Mouse (Mus musculus): ENCODE results near the gene H2-M10.6.
A peak's percentile ranks its signal among the peaks of the same experiment; 100 is the strongest.
"Not testable (repeated sequence)": the region's sequence is repeated elsewhere in the genome, so short reads cannot be mapped to it uniquely, and the experiment has no call there.

Gene H2-M10.6

DNA sequence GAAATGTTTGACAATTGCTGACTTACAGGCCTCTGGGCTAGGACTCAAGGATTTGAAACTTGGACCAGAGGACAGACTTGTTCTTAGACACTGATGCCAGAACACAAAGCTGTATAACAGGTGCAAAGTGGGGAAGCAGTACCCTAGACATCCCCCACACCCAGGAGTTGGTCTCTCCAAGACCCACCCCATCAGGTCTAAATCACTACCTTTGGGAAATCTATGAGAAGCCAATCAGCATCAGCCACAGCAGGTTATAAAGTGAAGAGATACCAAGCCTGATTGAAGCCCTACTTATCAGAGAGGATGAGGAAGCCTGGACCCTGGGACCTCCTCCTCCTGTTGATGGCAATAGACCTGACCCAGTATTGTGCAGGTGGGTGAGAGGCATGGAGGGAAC is at the start of gene H2-M10.6:
Gene H2-M10.6, plus strand, starts transcription at position 301 of the 400 bp plus-strand sequence.
- DNase-seq = no peak

DNA sequence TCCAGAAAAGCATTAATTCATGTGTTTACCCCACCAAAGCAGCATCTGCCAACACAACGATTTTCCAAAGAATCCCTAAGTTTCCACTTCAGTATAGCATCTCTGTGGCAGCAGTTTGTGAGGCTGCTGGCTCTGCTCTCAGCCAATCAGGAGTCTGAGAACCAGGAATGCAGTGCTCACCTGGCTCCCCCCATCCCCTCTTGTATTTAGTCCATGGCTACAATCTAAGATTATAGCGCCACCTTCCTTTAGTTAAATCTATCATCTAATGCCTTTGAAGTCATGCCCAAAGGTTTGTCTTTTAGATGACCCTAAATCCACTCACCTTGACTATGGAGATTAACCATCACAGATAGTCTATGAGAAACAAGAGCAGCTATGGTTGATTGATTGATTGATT is 48.2 kb upstream of the H2-M10.6 start:
- no peak for DNase-seq

DNA sequence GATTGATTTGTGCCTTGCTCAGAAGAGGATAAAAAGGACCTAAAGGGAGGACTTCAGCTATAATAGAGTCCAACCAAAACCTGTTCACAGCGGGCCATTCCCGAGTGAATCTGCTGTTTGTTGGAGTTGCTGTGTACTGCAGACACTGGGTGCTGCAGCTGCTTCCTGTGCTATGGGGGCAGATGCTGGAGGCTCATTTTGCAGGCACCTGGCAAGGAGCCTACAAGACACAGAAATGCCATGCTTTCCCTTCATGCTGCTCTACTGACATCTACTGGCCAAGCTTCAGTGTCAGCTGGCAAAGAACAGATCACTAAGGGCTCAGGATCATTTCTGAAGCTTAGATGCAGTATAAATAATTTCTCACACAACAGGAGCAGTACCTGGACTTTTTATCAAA is 47.7 kb upstream of the H2-M10.6 start:
- DNase-seq = peak; percentile 20 to 35

DNA sequence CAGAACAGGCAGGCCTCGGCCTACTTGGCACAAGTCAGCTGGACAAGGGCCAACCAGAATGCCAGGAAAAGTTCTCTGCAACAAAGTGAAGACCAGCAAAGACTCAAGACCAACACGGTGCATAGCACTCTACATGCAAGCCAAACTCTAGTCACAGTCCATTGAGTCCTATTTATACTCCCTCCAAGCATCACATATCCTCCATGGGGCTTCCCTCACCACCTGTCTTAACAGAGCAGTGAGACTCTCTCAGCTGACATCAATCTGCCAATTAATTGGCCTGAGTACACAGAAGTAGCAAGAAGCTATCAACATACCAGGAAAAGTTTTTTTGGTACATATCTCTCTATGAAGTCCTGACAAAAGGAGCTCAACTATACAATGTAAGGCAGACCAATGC is 46.6 kb upstream of the H2-M10.6 start:
- DNase-seq = not testable (repeated sequence)

DNA sequence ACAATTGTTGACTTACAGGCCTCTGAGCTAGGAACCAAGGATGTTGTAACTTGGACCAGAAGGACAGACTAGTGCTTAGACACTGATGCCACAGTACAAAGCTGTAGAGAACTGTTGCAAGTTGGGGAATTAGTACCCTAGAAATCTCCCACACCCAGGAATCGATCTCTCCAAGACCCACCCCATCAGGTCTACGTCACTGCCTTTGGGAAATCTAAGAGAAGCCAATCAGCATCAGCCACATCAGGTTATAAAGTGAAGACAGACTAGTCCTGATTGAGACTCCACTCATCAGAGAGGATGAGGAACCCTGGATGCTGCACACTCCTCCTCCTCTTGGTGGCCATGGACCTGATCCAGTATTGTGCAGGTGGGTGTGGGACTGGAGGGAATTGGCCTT is 39.4 kb upstream of the H2-M10.6 start, which contains the start of gene H2-M10.5:
Gene H2-M10.5, plus strand, starts transcription at position 301 of the 400 bp plus-strand sequence.
- not testable (repeated sequence) for DNase-seq

DNA sequence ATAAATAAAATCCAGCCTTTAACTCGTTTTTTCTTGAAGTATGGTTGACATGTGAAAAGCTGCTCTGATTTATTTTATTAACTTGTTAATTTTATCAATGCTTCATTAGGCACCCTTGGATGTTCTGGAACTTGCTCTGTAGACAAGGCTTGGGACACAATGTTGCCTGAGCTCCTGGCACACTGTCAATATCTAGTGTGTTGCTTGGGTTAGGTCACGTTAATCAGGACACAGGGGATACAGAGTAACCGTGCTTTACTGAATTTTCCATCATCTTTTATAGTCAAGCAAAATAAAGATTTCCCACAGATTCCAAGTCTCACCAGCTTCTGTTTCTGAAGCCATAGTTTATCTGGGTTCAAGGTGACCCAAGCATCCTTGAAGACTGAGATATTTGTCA is 30.4 kb upstream of the H2-M10.6 start:
- DNase-seq = no peak

DNA sequence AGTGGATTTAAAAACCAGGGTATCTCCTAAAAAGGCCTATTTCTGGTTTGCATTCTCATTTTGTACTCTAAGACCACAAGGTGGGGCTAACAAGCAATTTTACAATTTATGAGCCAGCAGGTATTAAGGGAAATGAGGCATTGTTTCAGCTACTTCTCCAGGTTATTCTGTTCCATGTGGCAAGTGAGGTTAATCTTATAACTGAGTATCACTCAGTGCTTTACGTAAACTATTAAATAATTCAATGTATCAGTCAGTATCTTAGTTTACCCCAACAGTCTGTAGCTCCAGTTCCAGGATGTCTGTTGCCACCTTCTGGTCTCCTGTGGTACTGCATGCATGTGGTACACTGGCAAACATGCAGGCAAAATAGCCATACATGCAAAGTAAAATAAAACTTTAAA is 25.5 kb upstream of the H2-M10.6 start:
- DNase-seq = peak; percentile 40 to 50

DNA sequence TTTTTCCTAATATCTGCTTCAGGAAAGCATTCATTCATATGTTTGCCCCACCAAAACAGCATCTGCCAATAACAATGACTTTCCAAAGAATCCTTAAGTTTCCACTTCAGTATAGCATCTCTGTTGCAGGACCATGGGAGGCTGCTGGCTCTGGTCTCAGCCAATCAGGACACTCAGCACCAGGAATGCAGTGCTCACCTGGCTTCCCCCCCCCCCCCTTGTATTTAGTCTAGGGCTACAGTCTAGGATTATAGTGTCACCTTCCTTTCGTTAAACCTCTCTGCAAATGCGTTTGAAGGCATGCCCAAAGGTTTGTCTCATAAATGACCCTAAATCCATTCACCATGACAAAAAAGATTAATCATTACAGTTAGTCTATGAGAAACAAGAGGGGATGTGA is 23.6 kb upstream of the H2-M10.6 start:
- DNase-seq = no peak

DNA sequence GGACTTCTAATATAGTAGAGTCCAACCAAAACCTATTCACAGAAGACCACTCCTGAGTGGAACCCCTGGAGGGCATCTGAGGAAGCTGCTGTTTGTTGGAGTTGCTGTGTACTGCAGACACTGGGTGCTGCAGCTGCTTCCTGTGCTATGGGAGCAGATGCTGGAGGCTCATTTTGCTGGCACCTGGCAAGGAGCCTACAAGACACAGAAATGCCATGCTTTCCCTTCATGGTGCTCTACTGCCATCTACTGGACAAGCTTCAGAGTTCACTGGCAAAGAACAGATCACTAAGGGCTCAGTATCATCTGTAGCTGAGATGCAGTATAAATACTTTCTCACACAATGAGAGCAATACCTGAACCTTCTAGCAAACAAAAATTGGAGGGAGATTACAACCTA is 23.2 kb upstream of the H2-M10.6 start:
- DNase-seq = peak; percentile 66 to 78

DNA sequence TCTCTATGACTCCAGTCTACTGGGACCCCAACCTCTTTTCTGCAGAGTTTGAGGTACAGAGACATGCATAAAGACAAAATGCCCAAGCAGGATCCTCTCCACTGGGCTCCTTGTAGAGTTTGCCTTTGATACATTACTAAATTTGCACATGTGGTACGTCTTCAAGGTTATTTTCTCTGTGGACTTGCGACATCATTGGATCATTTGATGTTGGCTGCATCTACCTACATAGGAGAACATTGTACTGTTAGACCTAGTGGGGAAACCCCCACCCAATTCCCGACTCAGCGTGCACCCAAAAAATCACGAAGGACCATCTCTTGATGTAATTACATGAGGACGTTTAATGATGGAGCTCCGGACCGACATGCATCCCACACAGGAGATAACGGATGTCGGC is 12.5 kb upstream of the H2-M10.6 start:
- no peak for DNase-seq

DNA sequence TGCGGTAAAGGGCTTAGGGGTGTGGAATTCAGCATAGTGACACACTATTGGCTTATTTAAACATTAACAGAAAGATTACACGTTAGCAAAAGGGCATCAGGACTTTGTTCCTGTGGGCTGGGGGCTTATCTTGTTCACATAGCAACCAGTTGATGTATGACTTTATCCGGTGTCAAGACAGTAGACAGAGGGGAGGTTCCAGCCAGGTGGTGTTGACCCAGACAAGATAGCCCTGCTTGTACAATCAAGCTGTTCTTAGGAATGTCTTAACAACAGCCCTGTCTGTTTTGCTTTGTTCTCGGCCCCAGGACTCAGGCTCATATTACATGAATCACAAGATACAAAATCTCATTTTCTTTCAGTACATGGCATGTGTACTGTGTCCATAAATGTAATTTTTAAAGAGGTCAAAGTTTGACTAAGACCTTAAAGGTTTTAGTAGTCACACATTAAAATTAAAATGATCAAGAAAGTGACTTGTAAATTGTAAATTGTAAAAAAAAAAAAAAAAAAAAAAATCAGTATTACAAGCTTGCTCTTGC is 12.0 kb upstream of the H2-M10.6 start:
- not testable (repeated sequence) for DNase-seq

DNA sequence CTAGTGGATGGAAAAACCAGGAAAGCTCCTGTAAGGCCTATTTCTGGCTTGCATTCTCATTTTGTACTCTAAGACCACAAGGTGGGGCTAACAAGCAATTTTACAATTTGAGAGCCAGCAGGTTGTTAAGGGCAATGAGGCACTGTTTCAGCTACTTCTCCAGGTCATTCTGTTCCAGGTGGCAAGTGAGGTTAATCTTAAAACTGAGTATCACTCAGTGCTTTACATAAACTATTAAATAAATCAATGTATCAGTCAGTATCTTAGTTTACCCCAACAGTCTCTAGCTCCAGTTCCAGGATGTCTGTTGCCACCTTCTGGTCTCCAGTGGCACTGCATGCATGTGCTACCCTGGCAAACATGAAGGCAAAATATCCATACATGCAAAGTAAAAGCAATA is 12.0 kb downstream of the H2-M10.6 start:
- peak; percentile 78 to 79 for DNase-seq

DNA sequence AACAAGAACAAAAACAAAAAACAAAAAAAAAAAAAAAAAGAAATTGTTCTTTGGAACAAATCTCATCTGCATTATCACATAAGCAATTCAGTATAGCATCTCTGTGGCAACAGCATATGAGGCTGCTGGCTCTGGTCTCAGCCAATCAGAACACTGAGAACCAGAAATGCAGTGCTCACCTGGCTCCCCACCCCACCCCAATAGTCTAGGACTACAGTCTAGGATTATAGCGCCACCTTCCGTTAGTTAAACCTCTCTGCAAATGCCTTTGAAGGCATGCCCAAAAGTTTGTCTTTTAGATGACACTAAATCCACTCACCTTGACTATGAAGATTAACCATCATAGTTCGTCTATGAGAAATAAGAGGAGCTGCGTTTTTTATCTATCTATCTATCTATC is 13.6 kb downstream of the H2-M10.6 start:
- DNase-seq = peak in 1 of 2 experiments; percentile 24

DNA sequence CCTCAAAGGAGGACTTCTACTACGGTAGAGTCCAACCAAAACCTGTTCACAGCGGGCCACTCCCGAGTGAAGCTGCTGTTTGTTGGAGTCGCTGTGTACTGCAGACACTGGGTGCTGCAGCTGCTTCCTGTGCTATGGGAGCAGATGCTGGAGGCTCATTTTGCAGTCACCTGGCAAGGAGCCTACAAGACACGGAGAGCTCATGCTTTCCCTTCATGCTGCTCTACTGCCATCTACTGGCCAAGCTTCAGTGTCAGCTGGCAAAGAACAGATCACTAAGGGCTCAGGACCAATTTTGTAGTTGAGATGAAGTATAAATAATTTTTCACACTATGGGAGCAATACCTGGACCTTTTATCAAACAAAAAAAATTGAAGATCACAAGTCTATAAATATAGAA is 14.0 kb downstream of the H2-M10.6 start:
- peak; percentile 86 to 92 for DNase-seq

DNA sequence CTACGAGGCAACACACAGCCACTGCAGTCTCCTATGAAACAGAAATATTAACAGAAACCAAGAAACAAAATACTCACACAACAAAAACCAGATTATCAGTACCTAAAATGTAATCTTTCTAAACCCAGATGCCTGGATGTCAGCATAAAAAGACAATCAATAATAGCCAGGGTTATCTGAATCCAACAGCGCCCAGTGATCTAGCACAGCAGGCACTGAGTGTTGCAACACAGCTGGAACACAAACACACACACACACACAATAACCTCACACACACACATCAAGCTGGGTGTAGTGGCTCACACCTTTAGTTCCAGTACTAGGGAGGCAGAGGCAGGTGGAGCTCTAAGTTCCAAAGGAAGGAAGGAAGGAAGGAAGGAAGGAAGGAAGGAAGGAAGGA is 16.5 kb downstream of the H2-M10.6 start:
- no peak for DNase-seq

DNA sequence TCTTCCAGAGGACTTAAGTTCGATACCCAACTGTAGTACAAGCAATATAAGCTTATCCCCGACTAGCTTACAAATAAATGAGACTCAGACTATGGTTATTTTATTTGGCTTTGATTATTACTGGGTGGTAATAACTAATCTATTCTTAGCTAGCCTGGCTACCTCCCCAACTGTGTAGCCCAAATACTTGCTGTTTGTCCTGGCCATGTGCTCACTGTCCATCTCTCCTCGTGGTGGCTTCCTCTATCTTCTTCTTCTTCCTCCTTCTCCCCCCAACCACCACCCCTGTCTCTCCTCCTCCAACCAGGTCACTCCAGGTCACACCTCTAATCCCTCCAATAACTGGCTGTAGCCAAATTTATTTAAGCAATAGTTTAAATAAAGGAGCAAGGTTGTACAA is 18.5 kb downstream of the H2-M10.6 start:
- DNase-seq = no peak

DNA sequence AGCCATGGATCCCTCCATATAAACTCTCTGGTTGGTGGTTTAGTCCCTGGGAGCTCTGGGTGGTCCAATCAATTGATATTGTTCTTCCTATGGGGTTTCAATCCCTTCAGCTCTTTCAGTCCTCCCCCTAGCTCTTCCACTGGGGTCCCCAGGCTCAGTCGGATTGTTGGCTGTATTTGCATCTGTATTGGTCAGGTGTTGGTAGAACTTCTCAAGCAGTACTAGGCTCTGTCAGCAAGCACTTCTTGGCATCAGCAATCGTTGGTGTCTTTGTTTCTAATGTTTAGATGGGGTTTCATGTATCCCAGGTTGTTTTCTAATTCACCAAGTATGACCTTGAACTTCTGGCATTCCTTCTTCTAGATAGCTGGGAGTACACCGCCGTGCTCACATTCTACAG is 20.7 kb downstream of the H2-M10.6 start:
- no peak for DNase-seq

DNA sequence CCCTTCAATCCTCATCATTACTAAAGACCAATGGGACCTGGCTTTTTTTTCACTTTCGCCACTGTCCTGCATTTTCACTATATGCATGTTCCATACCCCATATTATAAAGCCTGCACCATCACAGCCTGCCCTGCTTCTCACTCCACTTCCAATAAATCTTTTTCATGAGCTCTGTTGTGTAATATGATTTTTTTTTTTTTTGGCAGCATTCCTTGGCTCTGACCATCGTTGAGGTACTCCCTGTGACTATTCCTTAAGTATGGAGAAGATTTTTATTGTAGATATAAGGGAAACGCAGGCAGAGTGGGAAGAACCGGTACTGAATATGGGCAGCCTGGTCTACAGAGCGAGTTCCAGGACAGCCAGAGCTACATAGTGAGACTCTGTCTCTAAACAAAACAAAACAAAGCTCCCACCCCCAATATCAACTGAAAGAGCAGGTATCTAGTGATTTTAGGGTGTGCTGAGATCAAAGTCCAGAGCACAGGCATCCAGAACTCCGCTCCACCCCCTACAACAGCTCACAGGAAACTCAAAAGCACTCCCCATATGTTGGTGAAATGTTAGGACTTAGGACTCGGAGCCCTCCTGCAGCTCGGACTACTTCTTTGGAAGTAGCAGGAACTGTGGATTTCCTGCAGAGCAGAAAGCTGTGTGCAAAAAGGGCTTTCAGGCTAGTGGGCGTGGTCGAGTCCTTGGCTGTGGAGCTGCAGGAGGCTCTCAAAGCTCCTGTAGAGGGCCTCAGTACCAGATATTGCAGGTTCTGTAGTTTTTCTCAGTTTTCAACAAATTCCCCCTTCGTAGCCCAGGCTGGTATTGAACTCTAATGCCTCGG is 23.8 kb downstream of the H2-M10.6 start:
- peak; percentile 73 to 83 for DNase-seq

DNA sequence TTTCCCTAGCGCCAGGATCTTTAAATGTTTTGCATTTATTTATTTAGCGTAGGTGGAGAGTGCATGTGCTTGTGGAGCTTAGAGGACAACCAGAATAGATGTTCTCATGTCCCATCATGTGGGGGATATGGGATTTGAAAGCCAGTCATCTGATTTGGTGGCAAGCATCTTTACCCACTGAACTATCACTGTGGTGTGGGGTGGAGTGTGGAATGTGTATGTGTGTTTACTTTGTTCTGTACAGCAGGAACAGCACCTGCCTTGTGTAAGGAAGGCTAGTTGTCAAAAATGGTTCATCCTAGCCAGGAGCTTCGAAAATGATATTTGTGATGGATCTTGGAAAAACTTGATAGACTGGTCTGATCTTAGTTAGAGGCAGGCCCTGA is 24.4 kb downstream of the H2-M10.6 start:
- no peak for DNase-seq

DNA sequence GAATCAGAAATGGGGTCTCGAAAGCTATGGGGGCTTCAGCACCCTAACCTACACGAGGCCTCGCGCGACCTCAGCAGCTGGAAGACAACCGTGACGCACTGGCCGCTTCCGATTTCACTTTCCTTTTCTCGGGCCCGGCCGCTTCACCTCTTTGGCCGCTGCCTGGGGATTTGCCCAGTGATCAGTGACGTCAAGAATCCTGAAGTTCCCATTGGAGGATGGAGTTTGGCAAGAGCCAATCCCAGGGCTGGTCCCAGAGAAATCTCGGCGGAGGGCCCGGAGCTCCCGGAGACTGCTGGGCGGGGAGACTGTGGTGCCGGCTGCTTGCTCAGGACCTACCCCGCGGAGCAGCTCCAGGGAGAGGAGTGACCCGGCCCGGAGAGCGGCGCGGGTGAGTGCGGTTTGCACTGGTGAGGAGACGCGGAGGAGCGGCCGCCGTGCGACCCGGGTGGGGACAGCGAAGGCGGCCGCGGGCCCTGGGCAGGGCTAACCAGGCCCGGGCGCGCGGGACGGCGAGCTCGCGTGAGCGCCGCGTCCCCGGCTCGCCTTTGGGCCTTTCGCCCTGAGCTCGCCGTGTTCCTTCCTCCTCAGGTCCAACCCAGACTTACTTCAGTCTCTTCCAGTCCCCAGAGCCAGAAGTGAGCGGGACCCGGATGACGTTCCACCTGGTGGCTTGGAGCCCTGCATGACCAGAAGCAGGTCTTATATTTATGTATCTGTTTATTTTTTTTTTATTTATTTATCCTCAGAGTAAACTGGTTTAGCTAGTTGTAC is 25.1 kb downstream of the H2-M10.6 start, which contains the start of gene Trim26:
Gene Trim26, plus strand, starts transcription at position 261 of the 774 bp plus-strand sequence.
- peak; percentile 96 to 97 for DNase-seq

DNA sequence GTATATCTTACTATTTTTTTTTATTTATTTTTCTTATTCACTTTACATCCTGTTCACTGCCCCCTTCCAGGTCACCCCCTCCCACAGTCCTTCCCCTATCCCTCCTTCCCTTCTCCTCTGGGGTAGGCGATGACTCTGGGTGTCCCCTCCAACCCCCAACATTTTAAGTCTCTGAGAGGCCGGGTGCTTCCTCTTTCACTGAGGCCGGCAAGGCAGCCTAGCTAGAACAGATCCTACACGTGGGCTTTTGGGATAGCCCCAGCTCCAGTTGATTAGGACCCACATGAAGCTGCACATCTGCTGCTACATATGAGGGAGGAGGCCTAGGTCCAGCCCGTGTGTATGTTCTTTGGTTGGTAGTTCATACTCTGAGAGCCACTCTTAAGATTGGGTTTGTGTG is 27.0 kb downstream of the H2-M10.6 start:
- no peak for DNase-seq

DNA sequence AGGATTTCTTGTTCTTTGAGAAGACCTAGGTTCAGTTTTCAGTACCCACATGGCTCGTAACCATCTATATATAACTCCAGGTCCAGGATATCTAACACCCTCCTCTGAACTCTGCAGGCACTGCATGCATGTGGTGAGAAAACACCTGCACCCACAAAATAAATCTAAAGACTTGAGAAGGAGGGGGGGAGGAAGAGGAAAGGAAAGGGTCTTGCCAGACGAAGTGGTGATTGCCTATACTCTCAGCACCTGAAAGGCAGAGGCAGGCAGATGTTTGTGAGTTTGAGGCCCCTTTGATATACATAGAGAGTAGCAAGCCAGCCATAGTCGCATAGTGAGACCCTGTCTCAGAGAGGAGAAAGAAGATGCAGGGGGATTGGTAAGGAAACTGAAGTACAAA is 28.0 kb downstream of the H2-M10.6 start:
- DNase-seq = no peak

DNA sequence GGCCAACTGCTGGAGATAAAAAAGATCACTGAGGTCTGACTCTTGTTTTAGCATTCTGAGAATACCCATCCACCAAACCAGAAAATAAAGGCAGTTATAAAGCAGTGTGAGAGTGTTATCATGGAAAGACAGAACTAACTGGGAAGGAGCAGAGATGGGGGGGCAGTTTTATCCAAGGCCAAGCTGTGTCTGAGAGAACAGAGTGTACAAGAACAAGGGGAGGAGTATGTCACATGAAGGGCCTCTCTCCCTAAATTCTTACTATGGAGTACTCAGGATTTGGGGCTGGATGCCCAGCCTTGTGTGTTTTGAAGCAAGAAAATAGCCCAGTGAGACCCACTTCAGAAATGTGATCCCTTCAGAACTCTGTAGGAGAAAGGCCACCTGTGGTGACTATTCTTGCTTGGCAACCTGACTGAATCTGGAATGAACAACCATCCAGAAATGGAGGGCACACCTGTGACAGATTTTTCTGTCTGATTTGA is 29.0 kb downstream of the H2-M10.6 start:
- DNase-seq = no peak

All from kidney, postnatal 4 days (tissue).